Mouse (Mus musculus) ovary, postnatal 14 days (tissue): Measurements from ENCODE around the gene Slc33a1.

Source experiments
- DNase-seq: peaks from one replicate; pipeline ENCODE4 v3.0.0; 2022; ENCODE audit warnings: low spot score

Gene Slc33a1

GRCm38 (mm10) chr3:63897177-63897576, 67.4 kb downstream of the Slc33a1 start:
- DNase-seq, result no peak

GRCm38 (mm10) chr3:63896303-63896702, 68.3 kb downstream of the Slc33a1 start:
- no peak for DNase-seq

GRCm38 (mm10) chr3:63895786-63896185, 68.8 kb downstream of the Slc33a1 start:
- DNase-seq, result no peak

DNA sequence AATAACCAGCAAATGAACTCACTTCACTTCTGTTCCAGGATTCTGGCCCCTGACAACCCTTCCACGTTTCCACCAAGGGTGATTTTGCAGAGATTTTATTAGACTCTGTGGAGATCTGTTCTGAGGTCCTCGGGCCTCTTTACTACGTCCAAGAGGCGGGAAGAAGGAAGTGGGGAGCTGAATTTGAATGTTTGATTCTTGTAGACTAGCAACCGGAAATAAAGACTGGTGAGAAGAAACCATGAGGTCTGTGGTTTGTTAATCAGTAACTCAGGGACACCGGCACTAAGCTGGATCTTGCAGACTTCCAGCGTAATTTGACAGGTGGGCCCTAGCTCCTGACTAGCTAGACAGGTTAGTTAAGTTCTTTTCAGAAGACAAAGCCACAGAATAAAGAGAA, 70.9 kb downstream of the Slc33a1 start:
- no peak for DNase-seq

GRCm38 (mm10) chr3:63892154-63892553, 72.4 kb downstream of the Slc33a1 start:
- DNase-seq, result no peak
